Mouse (Mus musculus): Measurements from ENCODE around the gene Ccdc92b.

GRCm38 (mm10) chr11:74649647-74650551 is 30.5 kb downstream of the Ccdc92b start:
- TF ChIP-seq POLR2A (IDR thresholded peaks at IDR 0.05; ENCODE audit: insufficient read length, low read depth) (no peak), MYOD1 (IDR thresholded peaks at IDR 0.05; ENCODE audit: control insufficient read depth in 1 of 3, insufficient read length in 2 of 3, low read depth in 2 of 3) (peak in 1 of 3 experiments; percentile 0)
